Mouse (Mus musculus) left cerebral cortex, adult 11 months (tissue): Measurements from ENCODE around the gene Safb2.

ENCODE experiments used
- DNase-seq: peaks from one replicate; pipeline ENCODE4 v3.0.0; 2022; ENCODE audit warnings: low spot score

Gene Safb2

DNA sequence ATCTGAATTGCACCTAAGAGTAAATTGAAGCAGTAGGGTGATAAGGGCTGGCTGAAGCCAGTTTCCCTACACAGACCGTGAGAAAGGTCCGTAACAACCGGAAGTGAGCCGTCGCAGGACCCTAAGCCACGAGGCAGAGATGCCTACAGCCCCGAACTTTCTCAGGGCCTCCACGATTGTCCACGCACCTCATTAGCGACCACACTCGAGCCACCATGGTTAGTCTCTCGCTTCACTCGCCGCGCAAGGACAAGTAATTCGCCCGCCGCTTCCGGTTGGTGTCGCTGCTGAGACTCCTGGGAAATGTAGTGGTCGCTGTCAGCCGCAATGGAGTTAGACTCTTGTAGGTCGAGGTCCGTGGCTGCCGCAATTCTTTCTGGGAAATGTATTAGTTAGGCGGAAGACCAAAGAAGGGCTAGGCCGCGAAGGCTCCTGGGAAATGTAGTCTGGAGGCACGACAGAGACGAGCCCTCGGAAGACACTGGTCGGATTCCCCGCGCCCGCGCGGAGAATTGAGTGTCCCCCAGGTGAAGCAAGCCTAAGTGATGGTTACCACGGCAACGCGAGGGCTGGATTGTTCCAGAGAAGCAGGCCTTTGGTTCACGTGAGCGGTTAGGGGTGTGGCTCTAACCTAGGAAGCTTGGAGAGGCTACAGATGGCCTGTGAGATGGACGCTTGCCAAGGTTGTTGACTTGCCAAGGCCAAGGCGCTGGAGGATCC is 25.2 kb upstream of the Safb2 start, which contains the start of gene 2410015M20Rik:
Gene 2410015M20Rik (minus strand): TSS at position 320 of the 720 bp plus-strand sequence.
- DNase-seq = peak; percentile 97

DNA sequence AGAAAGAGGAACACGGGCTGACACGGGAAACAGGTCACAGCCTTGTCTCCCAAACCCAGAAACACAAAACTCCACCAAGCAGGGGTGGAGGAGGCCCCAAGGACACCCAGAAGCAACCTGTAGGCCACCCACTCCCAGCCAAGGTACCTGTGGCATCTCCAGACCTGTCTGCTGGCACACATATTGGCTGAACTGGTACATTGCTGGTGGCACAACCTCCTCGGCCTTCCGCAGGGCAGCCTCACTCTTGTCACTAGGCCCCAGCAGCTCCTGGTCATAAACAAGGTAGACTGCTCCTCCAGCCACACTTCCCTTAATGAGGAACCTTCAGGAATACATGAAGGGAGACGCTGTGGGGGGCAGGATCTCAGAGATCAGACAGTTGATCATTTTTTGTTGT is 24.3 kb upstream of the Safb2 start:
- no peak for DNase-seq

DNA sequence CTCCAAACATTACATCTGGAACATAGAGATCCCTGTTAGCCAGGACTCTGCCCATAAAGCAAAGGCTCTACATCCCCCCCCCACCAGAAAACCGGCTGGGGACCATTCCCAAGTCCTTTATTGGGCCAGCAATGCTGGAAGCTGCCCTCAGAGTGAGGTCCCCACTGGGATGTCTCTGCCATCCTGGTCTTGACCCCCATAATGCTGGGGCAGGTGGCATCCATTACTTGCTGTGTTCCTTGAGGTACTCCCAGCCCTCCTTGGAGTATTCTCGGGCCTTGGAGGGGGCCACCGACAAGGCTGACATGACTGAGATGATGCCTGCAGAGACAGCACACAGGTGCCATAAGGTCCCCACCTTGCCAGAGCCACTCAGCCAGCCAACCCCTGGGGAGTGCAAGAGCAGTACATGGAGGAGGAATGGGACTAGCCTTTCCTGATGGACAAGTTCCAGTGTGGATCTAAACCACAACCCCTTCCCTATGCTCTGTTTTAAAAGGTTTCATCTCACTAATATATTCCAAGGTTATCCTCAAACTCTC is 23.2 kb upstream of the Safb2 start:
- no peak for DNase-seq

DNA sequence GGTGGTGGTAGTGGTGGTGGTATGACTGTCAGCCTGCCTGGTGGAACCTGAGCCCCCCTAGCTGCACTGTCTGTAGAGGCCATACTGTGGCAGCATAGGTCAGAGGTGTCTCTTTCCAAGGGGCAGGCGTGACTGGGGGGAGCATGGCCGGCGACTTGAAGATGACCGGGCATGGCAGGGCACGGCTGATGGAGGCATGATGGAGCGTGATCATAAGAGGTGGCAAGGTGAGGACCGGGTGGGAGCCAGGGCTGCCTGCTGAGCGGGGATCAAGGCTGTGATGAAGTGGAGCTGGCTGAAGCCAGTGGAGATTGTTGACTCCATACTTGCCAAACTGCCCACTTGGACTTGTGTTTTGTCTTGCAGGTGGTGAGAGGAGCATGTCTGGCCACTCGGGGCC is 21.0 kb upstream of the Safb2 start:
- no peak for DNase-seq

DNA sequence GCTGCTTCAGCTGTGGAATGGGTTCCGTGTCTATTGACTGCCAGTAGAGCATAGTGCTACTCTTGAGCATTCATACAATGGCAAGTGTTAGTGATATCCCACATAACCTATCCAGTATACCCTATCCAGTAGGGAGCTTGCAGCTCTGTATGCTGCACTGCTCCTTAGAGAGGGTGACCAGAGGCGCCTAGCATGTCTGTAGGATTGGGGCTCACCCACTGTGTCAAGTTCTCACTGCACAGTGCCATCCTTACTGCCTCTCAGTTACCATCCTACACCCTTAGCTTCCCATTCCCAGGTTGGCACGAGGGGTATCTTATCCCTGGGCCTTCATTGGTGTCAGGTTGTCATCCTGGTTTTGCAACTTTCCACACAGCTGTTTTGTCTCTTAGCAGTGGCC is 20.0 kb upstream of the Safb2 start:
- no peak for DNase-seq

DNA sequence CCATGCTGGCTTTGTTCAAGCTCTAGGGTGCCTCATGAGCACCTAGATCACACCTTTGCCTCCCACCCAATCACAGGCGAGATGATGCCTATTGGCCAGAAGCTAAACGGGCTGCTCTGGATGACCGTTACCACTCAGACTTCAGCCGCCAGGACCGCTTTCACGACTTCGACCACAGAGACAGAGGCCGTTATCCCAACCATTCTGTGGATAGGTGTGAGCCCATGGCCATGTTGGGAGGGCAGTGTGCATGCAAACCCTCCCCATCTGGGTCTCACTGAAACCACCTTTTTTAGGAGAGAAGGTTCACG is 19.6 kb upstream of the Safb2 start:
- DNase-seq = no peak

DNA sequence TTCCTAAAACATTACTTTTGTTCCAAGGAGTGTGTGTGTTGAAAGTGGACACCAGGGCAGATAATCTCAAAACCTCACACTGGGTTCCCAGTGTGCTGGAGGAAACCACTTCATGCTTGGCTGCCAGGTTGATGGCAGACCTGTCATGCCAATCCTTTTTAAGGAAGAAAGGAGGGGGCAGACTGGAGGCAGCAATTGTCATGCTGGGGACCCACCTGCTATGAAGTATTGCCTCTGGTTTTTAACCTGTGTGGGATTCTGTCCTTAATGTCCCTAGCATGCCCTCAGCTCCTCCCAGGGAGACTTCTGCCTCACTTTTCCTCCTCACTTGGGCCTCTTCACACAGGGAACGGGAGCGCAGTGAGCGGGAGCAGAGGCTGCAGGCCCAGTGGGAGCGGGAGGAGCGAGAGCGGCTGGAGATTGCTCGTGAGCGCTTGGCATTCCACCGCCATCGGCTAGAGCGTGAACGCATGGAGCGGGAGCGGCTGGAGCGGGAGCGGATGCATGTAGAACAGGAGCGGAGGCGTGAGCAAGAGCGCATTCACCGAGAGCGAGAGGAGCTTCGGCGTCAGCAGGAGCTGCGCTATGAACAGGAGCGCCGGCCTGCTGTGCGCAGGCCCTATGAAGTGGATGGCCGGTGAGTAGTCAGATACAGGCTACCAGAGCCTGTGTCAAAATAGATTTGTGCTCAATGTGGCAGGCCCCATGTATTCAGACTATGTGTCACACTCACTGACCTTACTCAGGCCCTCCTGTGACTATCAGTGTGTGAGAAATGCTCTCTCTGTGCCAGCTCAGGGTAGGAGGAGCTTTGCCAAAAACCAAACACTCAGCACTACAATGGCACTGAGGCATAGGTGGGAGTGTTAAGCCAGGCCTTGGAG is 19.0 kb upstream of the Safb2 start:
- DNase-seq = no peak

DNA sequence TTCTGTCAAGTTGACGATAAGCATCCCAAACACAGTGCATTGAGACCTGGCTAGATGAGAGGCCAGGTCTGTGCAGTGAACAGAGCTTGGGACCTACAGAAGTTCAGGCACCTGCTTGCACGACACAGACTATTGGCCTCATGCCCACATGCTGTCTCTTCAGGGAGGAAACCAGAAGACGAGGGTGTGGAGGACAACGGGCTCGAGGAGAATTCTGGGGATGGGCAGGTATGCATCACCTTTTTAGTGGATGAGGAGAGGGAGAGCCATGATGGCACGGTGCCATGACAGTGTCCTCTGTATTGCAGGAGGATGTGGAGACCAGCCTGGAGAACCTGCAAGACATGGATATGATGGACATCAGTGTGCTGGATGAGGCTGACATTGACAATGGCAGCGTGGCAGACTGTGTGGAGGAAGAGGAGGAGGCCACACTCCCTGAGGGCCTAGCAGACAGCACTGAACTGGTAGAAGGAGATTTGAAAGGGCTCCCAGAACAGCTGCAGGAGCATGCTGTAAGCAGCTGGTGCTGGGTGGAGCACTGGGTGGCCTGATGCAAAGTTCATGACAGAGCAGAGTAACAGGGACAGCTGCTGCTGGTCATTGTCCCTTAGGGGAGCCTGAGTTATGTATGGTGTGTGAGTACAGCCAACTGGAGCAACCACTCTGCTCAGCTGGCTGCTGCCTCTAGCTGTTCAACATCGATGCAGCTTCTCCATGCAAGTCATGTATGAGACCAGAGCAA is 9.3 kb upstream of the Safb2 start:
- no peak for DNase-seq

DNA sequence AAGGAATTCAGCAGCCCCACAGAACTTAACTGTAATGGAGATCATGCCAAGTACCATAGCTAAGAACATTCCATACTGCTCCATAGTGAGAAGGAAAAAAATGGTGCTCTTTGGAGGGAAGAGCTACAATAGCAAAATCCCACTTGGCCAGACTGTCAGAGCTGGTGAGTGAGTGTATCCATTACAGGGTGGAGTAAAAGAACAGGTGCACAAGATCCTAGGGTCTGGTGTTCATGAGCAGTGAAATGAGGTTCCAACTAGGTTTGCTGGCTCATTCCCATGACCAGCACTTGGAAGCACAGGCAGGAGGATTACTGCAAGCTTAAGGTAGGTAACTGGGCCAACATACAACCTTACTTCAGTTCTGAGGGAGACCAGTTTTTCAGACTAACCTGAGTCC is 8.2 kb upstream of the Safb2 start:
- DNase-seq = no peak

DNA sequence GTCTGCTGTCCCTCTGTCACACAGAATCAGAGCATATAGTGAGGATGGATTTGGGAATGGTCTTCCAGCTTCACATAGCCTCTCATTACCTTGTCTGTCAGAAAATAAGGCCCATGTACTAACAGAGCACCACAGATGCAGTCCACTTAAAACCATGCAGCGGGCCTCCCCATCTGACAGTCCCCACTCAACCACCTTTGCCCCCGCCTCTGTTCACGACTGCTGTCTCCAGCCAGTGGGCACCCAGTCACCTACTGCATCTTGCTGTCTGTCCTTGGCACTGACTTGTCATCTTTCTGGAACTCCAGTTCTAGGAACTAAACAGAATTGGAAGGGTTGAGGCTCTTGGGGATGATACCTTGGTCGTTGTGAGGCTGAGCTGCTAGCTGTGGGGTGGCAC is 4.5 kb upstream of the Safb2 start:
- no peak for DNase-seq

DNA sequence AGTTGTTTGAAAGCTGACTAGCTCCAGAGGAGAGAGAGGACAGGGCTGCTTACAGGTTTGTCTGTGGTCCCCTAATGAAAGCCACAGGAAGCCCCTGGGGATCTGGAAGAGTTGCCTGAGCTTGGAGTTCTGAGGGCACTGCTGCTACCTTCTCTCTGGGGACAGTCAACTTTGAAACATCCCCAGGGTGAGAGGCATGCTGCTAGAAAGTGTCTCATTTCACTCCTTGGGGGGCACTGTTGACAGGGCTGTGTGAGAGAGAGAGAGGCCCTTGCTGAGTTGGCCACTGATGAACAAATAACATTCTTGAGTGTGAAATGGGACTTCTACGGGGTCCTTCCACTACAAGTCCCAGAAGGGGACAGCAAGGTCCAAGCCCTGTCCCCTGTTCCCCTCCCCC is 3.4 kb upstream of the Safb2 start:
- no peak for DNase-seq

DNA sequence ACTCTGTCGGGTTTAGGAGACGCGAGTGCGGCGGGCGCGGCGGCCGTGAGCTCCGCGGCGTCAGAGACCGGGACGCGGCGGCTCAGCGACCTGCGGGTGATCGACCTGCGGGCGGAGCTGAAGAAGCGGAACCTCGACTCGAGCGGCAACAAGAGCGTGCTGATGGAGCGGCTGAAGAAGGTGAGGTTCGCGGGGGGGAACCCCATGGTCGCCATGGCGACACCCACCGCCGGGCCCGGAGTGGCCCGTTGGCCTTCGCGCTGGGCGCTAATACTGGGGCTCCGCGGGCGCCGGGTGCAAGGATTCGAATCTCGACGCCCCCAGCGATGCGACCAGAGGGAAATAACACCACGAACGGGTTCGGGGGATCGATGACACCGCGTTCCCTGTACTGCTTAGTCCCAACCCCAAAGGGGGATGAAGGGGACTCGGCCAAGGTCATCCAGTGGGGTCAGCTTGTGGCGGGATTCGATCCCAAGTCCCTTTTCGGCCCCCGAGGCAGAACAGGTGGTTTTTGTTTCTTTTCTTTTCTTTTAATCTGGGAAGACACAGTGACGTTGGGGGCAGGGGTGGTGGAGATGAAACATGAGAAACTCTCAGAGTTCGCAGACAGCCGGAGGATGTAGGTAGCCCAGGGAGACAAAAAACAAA is 911 bp upstream of the Safb2 start:
- no peak for DNase-seq

DNA sequence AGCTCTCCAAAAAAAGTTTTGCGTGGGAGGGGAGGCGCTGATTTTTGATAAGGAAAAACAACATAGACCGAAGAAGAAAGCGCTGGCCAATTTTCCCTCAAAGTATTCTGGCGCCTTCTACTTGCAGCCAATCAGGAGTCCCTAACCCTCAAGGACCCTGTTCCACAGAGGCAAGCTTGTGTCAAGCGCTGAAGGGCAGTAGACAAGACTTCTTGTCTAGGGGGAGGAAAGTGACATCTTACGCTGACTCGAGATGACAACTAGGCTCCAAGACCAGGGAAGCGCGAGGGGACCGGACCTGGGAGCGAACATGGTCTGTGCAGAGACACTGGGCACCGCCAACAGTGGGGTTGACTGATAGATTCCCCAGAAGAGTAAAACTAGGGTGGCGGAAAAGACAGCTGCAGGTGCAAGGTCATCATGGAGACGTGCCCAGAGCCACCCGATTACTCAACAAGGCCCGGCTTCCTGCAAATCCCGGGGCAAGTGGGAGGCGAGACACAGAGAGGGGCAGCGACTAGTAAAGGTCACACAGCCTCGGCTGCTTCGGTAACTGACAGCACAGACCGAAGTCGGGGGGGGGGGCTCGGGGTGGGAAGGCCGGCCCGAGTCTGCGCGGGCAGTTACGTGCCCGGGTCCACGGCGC is 651 bp downstream of the Safb2 start:
- DNase-seq = peak; percentile 28

DNA sequence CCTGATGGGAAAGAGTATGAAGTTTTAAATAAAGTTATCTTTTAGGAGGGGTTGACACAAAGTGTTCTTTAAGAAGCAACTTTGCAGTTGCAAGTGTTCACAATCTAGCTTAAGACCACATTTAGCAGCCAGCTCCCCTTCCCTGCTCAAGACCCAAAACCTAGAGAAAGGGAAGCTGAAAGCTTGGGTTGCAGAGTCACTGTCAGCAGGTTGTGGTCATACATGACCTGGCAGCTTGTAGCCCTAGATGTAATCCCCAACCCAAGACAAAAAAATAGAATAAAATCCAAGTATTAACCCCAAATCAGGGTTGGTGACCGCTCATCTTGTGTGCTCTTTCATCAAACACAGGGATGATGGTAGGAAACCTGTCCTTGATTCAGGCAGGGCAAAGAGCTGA is 1.3 kb downstream of the Safb2 start:
- no peak for DNase-seq

DNA sequence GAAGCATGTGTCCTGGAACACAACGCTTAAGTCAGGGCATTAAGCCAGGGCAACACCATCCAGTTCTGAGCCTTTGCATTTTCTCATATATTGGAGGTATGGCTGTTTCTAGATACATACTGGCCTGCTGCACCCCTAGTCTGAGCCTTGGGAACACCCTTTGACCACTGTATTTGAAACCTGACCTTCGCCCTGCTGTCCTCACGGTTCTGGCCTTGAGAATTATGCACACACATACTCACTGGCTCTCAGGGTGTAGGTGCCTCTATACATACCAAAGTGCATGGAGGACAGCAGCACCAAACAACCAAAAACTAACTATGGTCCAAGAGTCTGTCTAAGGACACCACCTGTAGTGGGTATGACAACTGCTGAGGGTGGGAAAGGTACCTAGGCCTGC is 11.4 kb downstream of the Safb2 start:
- no peak for DNase-seq

DNA sequence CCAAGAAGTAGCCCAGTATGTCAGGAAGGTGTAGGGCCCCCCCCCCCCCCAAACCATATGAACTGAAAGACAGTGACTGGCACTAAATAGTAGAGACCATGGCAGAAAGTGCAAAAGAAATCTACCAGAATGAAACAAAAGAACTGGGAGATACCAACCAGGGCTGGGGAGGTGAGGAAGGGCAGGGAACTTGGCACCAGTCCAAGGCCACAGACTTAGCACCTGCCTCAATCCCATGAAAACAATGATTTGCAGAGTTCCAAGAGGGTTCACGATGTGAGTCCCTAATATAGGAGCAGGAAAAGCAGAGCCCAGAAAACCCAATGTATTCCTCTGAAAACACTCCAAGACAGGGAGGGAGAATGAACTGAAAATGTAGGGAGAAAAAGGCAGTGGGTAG is 12.2 kb downstream of the Safb2 start:
- no peak for DNase-seq

DNA sequence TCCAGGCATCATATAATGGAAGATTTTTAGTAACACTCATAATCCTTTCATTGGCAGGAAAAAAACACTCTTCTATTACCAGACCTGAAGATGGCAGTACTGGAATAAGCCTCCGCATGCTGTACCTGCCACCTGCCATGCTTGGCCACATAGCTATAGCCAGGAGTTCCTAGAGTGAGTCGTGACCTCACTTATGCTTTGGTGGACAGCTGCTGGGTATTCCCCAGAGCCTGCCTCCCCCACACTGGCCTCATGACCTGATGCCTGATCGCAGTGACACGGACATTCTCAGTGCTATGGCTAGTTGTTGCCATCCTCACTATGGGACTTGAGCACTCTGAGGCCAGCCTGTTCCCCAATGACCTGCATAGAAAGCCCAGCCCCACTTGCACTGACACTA is 14.1 kb downstream of the Safb2 start:
- no peak for DNase-seq

DNA sequence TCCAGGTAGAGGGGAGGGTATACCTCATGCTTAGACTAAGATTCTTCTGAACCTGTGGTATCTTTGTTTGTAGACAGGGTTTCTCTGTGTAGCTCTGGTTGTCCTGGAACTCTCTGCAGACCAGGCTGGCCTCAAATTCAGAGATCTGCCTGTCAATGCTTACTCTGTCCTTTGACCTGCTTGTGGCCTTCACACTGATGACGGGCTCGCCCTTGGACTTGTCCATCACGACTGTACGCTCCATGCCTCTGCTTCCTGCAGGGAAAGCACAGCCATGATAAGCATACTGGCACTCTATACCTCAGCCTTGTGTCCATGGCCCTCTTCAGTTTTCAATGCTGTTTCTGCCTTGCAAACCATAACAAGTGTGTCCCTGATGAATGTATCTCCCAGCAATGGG is 17.0 kb downstream of the Safb2 start:
- no peak for DNase-seq

DNA sequence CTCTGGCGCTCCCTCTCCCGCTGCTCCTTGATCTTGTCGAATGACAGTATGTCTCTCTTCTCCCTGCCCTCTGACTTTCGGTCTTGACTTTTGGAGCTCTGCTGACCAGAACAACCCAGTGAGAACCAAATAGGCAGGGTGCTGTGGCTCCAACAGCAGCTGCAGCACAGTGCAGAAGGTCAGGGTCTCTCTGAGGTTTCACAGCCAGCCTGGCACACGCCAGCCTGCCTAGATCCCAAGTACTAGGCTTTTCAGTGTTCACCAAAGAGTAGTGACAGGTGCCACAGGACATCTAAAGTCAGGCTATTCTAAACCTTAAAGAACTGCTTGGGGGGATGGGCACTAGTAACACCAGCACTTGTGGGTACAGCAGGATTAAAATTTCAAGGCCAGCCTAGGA is 17.5 kb downstream of the Safb2 start:
- no peak for DNase-seq

DNA sequence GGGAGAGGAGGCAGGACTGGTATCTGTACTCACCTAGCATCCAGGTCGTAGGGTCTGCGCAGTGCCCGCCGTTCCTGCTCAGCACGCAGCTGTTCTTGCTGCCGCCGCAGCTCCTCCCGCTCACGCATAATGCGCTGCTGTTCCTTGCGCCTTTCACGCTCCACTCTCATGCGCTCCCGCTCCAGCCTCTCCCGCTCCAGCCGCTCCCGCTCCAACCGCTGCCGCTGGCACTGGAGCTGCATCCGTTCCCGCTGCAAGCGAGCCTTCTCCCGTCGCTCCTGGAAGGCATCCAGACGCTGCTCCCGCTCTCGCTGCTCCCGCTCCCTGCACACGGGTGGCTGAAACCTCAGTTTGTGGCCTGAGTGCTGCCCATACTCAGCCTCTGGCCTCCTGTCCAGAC is 18.1 kb downstream of the Safb2 start:
- no peak for DNase-seq

DNA sequence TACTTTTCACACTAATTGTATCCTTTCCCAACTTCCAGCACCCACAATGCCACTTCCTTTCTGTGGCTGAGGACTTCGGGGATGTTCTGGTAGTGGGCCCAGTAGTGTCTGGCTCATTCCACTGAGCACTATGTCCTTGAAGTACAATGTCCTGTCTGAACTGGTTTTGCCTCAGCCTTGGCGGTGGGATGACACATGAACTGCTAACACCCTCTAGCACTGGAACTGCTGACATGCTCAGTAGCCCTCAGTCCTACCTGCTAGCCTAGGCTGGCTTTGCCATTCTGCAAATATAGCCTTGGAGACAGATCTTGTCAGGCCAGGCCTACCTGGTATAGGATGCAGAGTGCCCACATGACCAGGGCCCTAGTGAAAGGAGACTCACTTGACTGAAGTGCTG is 22.5 kb downstream of the Safb2 start:
- no peak for DNase-seq

DNA sequence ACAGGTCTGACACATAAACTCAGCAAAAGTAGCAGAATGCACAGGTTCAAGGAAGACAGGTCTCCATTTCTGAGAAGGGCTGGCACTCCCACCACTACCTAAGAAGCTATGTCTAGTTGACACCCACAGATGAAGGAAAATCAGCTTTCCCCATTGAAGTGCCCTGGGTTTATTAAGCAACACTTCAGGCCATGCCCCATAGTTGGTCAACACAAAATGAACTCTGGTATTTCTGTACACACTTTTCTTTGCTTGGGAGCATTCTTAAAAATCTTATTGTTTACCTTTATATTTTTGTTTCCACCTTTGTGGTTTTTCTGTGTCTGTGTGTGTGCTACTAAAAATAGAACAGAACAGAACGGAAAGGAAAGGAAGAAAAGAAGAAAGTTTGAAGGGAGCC is 24.3 kb downstream of the Safb2 start:
- DNase-seq = no peak
